Mouse (Mus musculus) bone marrow macrophage, adult 2 months (primary cell): Measurements from ENCODE around the gene Cxcl17.

Source experiments
- CTCF ChIP-seq: IDR thresholded peaks from 2 replicates; pipeline ENCODE4 v1.5.1; 2012; ENCODE audit warnings: low read depth, mild to moderate bottlenecking, low read length, moderate library complexity
- POLR2A ChIP-seq: IDR thresholded peaks from 2 replicates; pipeline ENCODE4 v1.6.1; 2012; ENCODE audit warnings: mild to moderate bottlenecking, low read depth, low read length, borderline replicate concordance

DNA sequence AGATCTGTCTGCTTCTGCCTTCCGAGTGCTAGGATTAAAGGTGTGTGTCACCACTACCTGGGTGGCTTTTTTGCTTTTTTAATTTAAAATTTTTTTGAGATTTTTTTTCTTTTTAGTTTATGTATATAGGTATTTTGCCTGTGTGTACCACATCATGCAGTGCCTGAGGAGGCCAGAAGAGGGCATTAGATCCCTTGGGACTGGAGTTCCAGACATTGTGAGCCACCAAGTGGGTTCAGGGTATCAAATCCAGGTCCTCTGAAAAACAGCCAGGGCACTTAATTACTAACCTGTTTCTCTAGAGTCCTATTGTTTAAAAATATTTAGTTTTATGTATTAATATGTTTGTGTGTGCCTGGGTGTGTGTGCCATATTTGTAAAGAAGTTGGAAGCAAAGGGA, 4.9 kb upstream of the Cxcl17 start:
- peak; percentile 21; the same call in 1 of the 2 replicates for TF ChIP-seq CTCF
- TF ChIP-seq POLR2A, result no peak
